Mouse (Mus musculus) c-Kit-negative CD71-positive TER-119-positive erythroid progenitor cells, embryonic 14.5 days (primary cell): ENCODE data around the gene Lrrc28.

ENCODE experiments used
- DNase-seq: peaks from one replicate; pipeline ENCODE4 v3.0.0-alpha.2; 2013; ENCODE audit warnings: low read depth, low spot score

Gene Lrrc28

DNA sequence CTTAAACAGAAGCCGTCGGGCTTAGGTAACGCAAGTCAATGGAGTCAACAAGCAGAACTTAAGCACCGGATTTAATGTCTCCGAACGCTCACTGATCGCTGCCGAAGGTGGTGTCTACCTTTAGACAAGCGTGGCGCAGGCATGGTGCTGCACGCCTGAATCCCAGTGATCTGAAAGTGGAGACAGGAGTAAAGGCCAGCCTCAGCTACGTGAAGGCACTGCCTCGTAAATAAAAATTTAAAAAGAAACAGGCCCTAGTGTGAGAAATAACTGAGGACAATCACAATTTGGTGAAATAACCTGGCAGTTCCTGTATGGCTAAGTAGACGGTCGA, 580 bp upstream of the Lrrc28 start:
- no peak for DNase-seq

DNA sequence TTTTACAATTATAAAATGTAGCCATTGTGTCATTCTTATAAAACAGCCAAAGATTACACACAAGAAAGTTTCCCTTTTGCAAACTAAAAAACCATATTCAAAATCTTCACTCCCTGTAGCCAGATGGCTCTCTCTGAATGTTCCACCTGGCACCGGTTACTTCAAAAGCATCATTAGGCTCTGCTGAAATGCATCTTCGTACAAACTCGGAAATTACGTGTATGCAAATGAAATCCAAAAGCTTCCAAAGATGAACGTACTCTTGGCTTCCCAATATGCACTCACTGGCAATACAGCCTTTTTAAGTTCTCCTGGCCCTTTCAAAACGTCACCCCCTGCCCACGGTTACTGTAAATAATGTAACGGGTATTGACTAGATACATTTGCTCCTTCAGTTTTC, 777 bp downstream of the Lrrc28 start:
- no peak for DNase-seq

DNA sequence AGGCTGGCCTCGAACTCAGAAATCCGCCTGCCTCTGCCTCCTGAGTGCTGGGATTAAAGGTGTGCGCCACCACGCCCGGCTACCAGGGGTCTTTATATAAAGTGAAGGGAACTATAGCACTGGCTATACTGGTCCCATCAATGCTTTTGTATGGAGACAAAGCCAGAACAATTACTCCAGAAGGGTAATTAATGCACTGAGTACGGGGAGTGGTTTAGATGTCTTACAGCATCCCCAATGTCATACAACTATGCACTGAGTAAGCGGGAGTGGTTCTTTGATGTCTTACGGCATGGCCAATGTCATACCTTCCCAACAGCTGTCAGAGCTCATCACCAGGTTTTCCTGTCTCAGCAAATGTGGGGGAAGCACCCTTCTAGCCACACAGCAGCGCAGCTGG, 2.1 kb downstream of the Lrrc28 start:
- no peak for DNase-seq

DNA sequence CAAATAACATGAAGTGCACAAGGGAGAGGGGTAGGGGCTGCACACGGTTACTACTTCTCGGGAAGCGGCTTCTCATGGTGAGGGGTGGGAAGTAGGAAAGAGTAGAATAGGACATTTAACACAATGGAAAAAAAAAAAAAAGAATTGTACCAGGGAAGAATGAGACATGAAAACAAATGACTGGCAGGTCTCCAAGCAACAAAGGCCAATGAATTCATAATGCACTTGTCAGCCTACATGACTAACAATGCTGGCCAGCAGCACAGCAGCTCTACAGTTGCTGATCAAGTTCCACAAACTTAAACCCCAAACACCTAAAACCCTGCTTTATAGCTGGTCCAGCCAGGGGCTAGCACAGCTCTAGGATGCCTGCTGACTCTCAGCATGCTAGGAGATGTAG, 6.1 kb downstream of the Lrrc28 start:
- DNase-seq, result no peak

DNA sequence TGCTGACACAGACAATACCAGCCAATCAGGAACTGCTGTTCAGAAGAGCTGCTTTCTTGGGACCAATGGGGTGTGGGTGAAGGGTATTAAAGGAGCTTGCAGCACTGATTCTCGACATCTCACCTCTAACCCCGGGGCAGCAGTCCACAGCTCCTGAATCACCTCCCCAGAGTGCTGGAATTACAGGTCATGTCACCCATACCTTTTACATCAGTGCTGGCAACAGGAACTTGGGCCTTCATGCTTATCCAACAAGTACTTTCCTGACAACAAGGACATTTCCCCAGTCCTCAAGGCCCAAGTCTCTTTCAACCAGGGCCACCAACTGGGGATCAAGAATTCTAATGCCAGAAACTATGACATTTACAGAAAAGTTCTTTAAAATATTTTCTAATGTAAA, 8.9 kb downstream of the Lrrc28 start:
- no peak for DNase-seq

DNA sequence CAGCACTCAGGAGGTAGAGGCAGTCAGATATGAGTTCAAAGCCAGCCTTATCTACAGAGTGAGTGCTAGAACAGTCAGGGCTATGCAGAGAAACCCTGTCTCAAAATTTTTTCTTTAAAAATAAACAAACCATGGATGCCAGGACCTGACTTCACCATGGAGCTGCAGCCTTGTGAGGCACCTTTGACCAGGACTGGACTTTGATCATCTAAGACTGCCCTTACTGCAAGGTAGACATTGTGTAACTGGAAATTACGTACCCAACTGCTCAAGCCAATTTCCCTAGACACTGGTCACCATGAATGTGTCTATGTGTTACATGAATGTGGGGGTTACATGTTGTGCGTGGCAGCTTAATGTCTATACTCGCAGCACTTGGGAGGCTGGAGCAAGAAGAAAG, 10.9 kb downstream of the Lrrc28 start:
- no peak for DNase-seq

DNA sequence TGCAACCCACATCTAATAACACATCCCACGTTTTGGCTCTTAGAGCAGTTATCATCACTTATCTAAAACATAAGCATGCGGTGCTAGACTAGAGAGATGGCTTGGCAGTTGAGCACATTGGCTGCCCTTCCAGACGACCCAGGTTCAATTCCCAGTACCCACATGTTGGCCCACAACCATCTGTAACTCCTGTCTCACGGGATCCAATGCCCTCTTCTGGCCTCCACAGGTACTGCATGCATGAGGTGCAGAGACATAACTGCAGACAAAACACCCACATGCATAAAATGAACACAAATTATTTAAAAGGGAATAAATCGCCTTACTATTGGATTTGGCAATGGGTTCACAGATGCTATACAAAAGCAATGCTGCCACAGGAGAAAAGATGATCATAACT, 12.7 kb downstream of the Lrrc28 start:
- no peak for DNase-seq

DNA sequence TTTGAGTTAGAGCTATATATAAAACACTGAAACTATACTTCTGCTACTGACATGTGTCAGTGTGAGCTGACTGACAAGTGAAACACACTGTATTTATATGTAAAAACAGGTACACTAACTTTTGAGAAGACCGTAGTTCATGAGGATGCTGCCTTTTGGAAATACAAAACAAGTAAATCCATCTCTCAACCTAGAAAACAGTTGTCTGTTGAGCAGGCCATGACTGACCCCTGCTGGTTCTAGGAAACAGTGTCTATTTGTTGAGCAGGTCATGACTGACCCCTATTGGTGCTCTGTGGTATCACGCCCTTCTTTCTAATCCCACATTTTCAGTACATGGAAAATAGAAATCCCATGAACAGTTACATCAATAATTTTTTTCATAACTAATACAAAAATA, 14.3 kb downstream of the Lrrc28 start:
- peak; percentile 22 for DNase-seq

DNA sequence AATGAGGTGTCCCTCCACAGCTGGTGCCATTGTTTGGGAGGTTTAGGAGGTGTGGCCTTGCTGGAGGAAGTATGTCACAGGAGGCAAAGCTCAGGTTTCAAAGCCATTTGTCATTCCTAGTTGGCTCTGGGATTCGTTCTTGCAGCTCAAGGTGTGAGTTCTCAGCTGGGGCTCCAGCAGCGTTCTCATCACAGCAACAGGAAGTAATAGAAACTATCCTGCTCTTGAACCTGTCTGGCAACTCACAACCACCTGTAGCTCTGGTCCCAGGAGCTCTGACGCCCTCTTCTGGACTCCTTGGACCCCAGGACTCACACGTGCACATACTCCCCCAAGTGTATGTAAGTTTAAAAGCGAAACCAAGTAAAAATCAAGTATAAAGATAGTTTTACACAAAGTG, 15.4 kb downstream of the Lrrc28 start:
- DNase-seq, result no peak

DNA sequence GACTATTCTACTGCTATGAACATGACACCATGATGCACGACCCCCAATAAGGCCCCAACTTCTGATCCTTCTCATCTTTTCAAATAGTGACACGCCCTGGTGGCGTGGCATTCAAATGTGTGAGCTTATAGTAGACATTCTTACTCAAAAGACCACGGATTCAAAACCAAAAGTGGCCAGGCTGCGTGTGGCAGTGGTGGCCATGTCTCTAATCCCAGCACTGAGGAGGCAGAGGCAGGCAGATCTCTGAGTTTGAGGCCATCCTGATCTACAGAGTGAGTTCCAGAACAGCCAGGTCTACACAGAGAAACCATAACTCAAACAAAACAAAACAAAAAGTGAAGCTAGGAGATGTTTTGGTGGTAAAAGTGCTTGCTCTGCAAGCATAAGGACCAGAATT, 18.4 kb downstream of the Lrrc28 start:
- no peak for DNase-seq

DNA sequence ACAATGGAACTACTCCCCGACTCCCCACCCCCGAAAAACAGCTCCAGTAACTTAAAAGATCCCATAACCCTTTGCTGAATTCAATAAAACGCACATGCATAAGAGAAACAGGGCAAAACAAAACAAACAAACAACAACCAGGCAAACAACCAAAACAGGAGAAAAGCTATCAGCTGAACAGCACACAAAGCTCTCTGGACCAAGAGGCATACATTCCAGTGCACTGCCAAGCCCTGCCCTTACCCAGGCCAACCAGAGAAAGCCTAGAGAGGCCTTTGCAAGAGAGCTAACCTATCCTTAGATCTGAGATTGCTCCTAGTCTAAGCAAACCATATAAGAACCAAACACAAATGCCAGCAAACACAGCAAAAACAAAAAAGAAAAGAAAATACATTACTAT, 22.9 kb downstream of the Lrrc28 start:
- DNase-seq, result no peak

DNA sequence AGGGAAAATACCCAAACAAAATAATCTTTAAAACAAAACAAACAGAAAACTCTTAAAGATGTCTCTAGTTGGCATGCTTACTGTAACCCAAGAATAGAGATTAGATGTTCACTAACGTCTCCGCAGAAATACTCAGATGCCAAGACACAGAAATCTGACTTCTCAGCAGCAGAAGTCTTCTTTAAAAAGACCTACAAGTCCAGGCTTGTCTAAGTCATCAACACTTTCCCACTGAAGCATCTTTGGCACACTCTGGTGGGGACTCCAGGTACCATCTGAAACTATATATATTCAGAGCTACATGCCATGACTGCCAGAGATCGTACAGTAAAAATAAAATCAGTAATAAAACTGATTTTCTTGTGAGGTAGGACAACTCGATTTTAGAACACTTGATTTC, 25.2 kb downstream of the Lrrc28 start:
- DNase-seq, result no peak

DNA sequence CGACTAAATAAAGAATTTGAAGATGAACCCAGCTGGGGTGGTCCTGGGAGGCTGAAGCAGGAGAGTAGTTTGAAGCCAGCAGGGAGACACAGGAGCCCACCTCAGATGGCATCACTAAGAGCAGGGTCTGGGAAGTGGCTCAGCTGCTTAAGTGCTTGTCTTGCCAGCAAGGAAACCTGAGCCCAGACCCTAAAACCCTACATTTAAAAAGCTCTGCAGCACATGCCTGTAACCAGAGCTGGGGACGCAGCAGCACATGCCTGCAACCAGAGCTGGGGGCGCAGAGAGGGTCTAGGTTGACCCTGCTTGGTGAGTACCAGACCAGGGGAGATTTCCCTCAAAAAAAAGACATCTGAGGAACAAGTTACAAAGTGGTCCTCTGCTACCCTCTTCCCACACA, 26.8 kb downstream of the Lrrc28 start:
- DNase-seq, result no peak

DNA sequence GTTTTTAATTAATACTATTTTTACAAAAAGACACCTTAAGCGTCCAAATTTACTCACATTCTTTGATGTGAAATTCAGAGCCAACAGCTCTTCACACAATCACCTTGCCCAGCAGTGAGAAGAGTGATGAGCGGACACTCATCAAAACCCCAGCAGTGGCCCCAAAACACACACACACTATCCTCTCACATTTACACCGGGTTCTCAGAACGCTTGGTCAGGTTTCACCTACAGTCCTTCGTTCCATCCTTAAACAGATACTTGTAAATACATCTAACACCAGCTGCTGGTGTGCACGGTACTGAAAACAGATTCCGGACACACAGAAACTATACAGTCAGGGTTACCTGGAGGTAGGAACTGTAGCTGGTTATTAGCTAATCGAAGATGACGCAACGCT, 27.4 kb downstream of the Lrrc28 start:
- no peak for DNase-seq

DNA sequence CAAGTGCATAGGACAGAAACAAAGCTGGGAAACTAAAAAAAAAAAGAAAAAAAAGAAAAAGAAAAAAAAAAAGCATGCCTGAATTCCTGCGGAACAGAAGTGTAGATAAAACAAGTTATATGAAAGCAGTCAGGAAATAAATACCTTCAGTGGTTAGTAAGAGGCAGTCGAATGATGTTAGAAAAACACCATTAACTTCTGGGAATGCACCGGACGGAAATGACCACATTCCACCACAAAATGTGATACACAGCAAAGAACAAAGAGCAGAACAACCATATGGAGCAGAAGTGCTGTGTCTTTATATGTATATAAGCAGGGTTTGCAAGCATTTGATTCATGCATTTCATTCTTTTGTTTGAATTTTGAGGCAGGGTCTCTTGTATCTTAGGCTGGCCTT, 28.2 kb downstream of the Lrrc28 start:
- DNase-seq, result no peak

DNA sequence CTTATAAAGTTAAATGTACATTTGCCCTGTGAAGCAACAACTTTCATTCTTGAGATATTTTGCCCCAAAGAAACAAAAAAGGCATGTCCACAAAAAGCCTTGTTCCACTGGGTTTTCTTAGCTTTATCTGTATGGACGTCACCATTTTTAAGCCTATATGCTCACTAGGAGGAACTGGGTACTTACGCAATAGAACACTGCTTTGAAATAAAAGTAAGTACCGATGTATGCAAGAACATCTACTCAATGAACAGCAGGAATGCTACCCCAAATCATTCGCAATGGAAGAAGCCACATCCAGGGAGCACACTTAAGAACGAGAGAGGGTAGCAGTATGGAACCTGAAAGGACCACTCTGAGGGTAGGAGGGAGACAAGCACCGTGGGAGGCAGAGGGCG, 30.6 kb downstream of the Lrrc28 start:
- DNase-seq, result no peak

DNA sequence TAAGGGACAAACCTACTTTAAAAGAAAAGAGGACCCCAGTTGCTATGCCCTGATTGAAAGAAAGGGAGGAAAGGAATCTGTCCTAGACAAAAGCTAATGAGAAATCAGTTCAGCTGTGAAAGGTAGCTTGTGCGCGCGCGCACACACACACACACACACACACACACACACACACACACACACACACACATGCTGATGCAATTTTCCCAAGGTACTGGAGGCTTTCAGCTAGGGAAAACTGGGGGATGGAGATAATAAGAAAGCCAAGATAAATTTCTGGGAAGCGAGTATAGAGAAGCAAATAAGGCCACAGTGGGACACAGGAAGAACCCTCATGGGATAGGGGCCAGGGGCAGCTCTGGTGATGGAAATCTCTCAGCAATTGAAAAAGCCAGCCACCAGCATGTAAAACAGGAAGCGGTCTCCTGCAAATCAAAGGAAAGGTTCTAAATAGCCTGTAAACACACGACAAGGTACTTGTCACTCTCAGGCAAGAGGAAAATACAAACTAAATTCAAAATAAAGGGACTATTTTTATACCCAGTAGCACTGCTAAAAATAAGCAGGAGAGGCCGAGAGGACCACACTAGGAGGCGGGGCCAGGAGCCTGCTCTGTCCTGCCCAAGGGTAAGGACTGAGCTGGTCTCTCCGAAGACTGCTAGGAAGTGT, 31.1 kb downstream of the Lrrc28 start:
- no peak for DNase-seq

DNA sequence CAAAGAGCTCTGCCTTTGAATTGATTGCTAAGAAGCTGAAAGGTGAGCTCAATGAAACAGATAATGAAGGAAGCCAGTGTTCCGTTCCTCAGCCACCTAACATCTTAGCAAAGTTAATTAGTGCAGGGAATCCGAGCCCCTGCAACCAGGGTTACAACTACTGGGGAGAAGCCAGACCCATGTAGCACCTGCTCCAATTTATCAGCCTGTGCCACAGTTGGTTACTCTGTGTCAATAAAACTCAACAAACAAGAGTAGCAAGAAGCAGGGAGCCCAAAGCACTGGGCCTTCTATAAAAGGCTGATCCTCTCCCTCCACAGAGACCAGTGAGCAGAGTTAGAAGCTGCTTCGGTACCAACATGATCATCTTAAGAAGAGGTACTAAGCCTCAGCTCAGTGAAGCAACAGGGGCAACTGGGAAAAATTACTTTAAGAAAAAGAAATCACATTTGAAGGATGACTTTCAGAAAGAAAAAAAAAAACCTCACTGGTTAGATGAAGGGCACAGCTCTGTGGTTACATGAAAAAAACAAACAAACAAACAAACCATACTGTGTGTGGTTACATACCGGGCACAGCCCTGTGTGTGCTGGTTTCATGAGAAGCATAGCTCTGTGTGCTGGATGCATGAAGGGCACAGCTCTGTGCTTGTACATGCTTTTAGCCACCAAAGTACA, 36.6 kb downstream of the Lrrc28 start:
- no peak for DNase-seq

DNA sequence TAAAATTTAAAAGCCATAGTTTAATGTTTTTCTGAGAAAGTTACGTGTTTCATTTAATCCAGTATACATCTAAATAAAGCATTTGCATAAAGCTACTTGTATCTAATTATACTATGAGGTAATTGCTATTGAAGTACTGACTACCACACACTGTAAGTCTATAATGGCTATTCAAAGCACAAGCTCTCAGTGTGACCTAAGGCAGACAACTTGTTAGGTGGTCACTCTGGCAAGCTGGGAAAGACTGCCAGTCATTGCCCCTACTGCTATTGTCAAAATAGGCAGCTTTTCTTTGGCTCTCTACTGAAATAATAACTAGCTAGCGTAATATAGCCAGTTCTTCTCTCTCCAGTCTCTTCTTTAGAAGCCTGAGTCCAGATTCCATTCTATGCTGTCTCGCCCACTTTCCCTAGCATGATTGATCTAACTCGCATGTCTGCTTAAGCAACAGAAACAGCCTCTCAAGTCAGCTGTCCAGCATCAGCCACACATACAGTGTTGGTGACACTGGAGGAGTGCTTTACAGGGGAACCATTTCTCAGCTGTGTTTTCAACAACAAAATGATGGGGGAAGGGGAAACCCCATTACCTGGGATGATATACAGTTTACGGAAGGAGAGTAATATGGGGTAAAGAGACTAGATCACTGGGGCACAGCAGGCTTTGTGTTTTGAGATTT, 37.3 kb downstream of the Lrrc28 start:
- no peak for DNase-seq

DNA sequence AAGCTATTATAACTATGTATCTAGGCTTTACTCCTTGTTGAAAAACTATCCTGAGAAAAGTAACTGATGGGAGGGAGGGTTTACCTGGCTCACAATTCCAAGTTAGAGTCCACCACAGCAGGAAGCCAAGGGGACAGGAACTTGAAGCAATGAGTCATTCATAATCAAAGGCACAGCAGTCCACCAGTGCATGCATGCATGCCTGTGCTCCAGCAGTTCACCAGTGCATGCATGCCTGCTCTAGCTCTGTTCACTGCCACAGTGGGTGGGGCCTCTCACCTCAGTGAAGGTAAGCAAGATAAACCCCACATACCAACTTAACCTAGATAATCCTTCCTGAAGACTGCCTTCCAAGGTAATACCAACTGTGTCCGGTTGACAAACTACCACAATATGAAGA, 38.8 kb downstream of the Lrrc28 start:
- DNase-seq, result no peak

DNA sequence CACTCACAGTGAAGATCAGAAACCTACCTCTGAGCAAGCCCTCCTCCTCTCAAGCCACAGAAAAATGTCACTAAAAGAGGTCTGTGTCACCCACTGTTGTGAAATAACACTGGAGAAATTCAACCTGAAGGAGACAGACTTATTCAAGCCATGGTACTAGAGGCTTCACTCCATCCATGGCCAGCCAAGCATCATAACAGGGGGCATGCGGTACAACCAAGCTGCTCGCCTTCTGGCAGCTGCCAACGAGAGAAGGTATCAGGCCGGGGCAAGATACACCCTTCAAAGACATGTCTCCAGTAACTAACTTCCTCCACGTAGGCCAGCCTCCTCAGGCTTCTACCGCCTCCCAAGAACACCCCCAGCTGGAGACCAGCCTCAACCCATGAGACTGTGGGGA, 40.0 kb downstream of the Lrrc28 start:
- DNase-seq, result no peak

DNA sequence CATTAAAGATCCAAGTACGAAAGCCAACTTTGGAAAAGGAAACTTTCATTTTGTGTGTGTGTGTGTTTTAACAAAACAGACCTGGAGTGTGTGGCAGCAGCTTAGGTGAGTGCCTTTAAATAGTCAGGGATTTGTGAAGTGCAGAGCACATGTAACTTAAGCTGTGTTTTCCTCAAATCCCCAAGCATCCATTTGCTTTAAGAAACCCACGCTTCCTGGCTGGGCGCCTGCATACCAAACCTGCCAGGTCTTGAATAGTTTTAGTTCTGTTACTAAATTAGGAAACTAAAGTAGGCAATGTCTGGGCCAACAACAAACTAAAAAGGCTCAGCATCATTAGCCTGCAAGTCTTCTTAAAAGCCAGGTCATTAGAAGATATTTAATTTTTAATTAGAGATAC, 47.0 kb downstream of the Lrrc28 start:
- no peak for DNase-seq

DNA sequence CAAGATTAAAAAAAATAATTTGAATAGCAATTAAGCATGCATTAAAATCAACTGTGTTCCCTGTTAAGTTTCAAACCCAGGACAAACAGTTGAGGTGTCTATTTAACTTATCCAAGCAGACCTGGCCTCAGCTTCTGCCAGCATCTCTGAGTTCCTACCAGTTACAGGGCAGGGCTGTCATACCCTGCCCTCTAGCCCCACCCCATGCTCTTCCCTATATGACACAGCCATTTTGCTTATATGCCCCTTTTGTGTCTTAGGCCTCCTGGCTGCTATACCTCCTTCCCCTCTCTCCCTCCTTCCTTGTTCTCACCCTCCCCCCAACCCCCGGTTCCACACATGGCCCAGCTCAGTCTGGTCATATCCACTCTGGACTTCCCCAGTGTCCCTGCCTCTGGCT, 48.1 kb downstream of the Lrrc28 start:
- no peak for DNase-seq
